Mouse (Mus musculus) forebrain, postnatal 0 days (tissue): ENCODE measurements at regions not wholly inside any gene's neighbourhood (a gene's known extent, or its start where the extent isn't known, plus 50 kb on each side); places are given as distances from the start of the nearest gene placed in this dataset.
"Not testable (repeated sequence)": the region's sequence is repeated elsewhere in the genome, so short reads cannot be mapped to it uniquely, and the experiment has no call there.

Experiments used
- ATAC-seq: fragments of 200-750 bp; cut with Nextera tagmentation; 2 replicates; pipeline ENCODE4 v1.8.0; 2017; ENCODE audit warnings: mild to moderate bottlenecking, moderate library complexity
- DNase-seq: peaks from one replicate; pipeline ENCODE4 v3.0.0-alpha.2; 2015
- H3K27ac ChIP-seq: fragments of 300-500 bp; sonication (generic); 2 replicates; pipeline ENCODE4 v1.5.1; 2014; ENCODE audit warnings: low read depth, mild to moderate bottlenecking, antibody characterized with exemption, low read length, moderate library complexity, mixed read lengths
- H3K27me3 ChIP-seq: fragments of 300-500 bp; sonication (generic); 2 replicates; pipeline ENCODE4 v1.6.1; 2014; ENCODE audit warnings: mild to moderate bottlenecking, low read length, mixed read lengths; ENCODE audit not compliant: insufficient read depth
- H3K36me3 ChIP-seq: fragments of 300-500 bp; sonication (generic); 2 replicates; pipeline ENCODE4 v1.6.1; 2014; ENCODE audit warnings: mild to moderate bottlenecking, moderate library complexity; ENCODE audit not compliant: insufficient read depth
- H3K4me1 ChIP-seq: fragments of 300-500 bp; sonication (generic); 2 replicates; pipeline ENCODE4 v1.6.1; 2014; ENCODE audit warnings: antibody characterized with exemption; ENCODE audit not compliant: insufficient read depth
- H3K4me2 ChIP-seq: fragments of 300-500 bp; sonication (generic); 2 replicates; pipeline ENCODE4 v1.6.1; 2014; ENCODE audit warnings: low read depth, mild to moderate bottlenecking, moderate library complexity
- H3K4me3 ChIP-seq: fragments of 300-500 bp; sonication (generic); 2 replicates; pipeline ENCODE4 v1.5.1; 2014; ENCODE audit warnings: low read depth, low read length, mixed read lengths
- H3K9ac ChIP-seq: fragments of 300-500 bp; sonication (generic); 2 replicates; pipeline ENCODE4 v1.6.1; 2014; ENCODE audit warnings: mild to moderate bottlenecking
- H3K9me3 ChIP-seq: fragments of 300-500 bp; sonication (generic); 2 replicates; pipeline ENCODE4 v1.6.1; 2016; ENCODE audit warnings: low read length
- CTCF ChIP-seq: sonication (generic); IDR thresholded peaks from 2 replicates; pipeline ENCODE4 v1.5.1; 2016; ENCODE audit warnings: antibody characterized with exemption, control low read depth, low read depth
- WGBS: fragments of 180-500 bp; shearing (Covaris S2); extraction: QIAGEN DNeasy Blood & Tissue Kit; methylation state at CpG from one replicate; pipeline ENCODE4 v1.1.7; 2014; 5-methylcytosine and 5-hydroxymethylcytosine counted together

GRCm38 (mm10) chr14:53621376-53621775, 632.5 kb downstream of the Dad1 start:
- H3K36me3 ChIP-seq, DNase-seq, H3K27ac ChIP-seq, H3K27me3 ChIP-seq, H3K9me3 ChIP-seq, H3K4me3 ChIP-seq, H3K4me1 ChIP-seq, ATAC-seq, H3K4me2 ChIP-seq, H3K9ac ChIP-seq: not testable (repeated sequence)
- WGBS: 58% methylated on average over 4 of the region's 4 CpGs

GRCm38 (mm10) chr14:53616061-53616460, 637.8 kb downstream of the Dad1 start:
- not testable (repeated sequence) for H3K9ac ChIP-seq, H3K4me1 ChIP-seq, H3K27ac ChIP-seq, H3K4me2 ChIP-seq, DNase-seq, H3K9me3 ChIP-seq, ATAC-seq, H3K36me3 ChIP-seq, H3K4me3 ChIP-seq, H3K27me3 ChIP-seq
- WGBS: 52% methylated on average over 3 of the region's 3 CpGs

GRCm38 (mm10) chr14:53614341-53614740, 639.6 kb downstream of the Dad1 start:
- Histone ChIP-seq H3K4me3 (no peak overlapping the region), H3K36me3 (no peaks in the 10 kb centered on the region), H3K4me2 (no peak overlapping the region), H3K4me1 (no peaks in the 10 kb centered on the region), H3K27me3 (no peaks in the 10 kb centered on the region), H3K9me3 (no peaks in the 10 kb centered on the region), H3K9ac (no peak overlapping the region), H3K27ac (no peak overlapping the region)
- TF ChIP-seq CTCF: no peak
- no peak for ATAC-seq
- DNase-seq: no peak

GRCm38 (mm10) chr14:53599299-53599698, 654.6 kb downstream of the Dad1 start:
- H3K4me2 ChIP-seq, H3K9me3 ChIP-seq, H3K4me3 ChIP-seq, H3K27ac ChIP-seq, H3K27me3 ChIP-seq, H3K36me3 ChIP-seq, H3K4me1 ChIP-seq, ATAC-seq, DNase-seq, H3K9ac ChIP-seq: not testable (repeated sequence)
- 69% methylated on average over 3 of the region's 3 CpGs for WGBS

GRCm38 (mm10) chr14:53597287-53597686, 656.6 kb downstream of the Dad1 start:
- not testable (repeated sequence) for H3K4me3 ChIP-seq, H3K9ac ChIP-seq, ATAC-seq, H3K4me1 ChIP-seq, H3K4me2 ChIP-seq, H3K36me3 ChIP-seq, H3K9me3 ChIP-seq, H3K27ac ChIP-seq, H3K27me3 ChIP-seq, DNase-seq

- H3K4me2 ChIP-seq, ATAC-seq, H3K36me3 ChIP-seq, H3K9ac ChIP-seq, H3K4me1 ChIP-seq, H3K27ac ChIP-seq, H3K27me3 ChIP-seq, H3K4me3 ChIP-seq, H3K9me3 ChIP-seq: not testable (repeated sequence)
- 53% methylated on average over 6 of the region's 6 CpGs for WGBS
- peak; percentile 36 for TF ChIP-seq CTCF
- DNase-seq: peak; percentile 8
These were observed 663.3 kb downstream of the Dad1 start for GRCm38 (mm10) chr14:53590601-53591000.

- not testable (repeated sequence) for ATAC-seq, DNase-seq, H3K36me3 ChIP-seq, H3K9me3 ChIP-seq, H3K4me2 ChIP-seq, H3K4me3 ChIP-seq, H3K27ac ChIP-seq, H3K27me3 ChIP-seq, H3K9ac ChIP-seq, H3K4me1 ChIP-seq
- WGBS: 91% methylated on average over 6 of the region's 6 CpGs
These were observed 671.4 kb downstream of the Dad1 start for GRCm38 (mm10) chr14:53582528-53582927.

GRCm38 (mm10) chr14:53581734-53582133, 672.2 kb downstream of the Dad1 start:
- ATAC-seq, H3K27me3 ChIP-seq, H3K4me1 ChIP-seq, H3K36me3 ChIP-seq, DNase-seq, H3K4me3 ChIP-seq, H3K9me3 ChIP-seq, H3K27ac ChIP-seq, H3K9ac ChIP-seq, H3K4me2 ChIP-seq: not testable (repeated sequence)
- 66% methylated on average over 3 of the region's 3 CpGs for WGBS

GRCm38 (mm10) chr14:53576927-53577326, 677.0 kb downstream of the Dad1 start:
- not testable (repeated sequence) for H3K9ac ChIP-seq, H3K27me3 ChIP-seq, ATAC-seq, H3K27ac ChIP-seq, H3K4me2 ChIP-seq, DNase-seq, H3K4me3 ChIP-seq, H3K4me1 ChIP-seq, H3K36me3 ChIP-seq, H3K9me3 ChIP-seq
- 97% methylated on average over 1 of the region's 1 CpGs for WGBS

GRCm38 (mm10) chr14:53572701-53573100, 681.2 kb downstream of the Dad1 start:
- H3K27ac ChIP-seq, H3K4me1 ChIP-seq, H3K4me2 ChIP-seq, DNase-seq, H3K4me3 ChIP-seq, H3K9me3 ChIP-seq, H3K27me3 ChIP-seq, H3K36me3 ChIP-seq, H3K9ac ChIP-seq, ATAC-seq: not testable (repeated sequence)
- WGBS: 94% methylated on average over 1 of the region's 1 CpGs
